In genomic region chr7:124319451-124319850, GRCm38 (mm10) we compare ENCODE assay signal across 13 mouse cellular contexts.
DNase-seq lines count a peak whose midpoint lies in the region; ATAC-seq and TF ChIP-seq lines count a peak whose summit lies in the region.
"Had no signal": no experiment of that assay in that cellular context is flagged by ENCODE, and none has a peak within 500 bp of the region (broad histone marks: within the 10 kb centered on the region; RNA-seq: fewer than 3 reads in every experiment).

No protein-coding gene starts in this region.

- H3K4me1 ChIP-seq in cerebellum, adult 2 months (ENCODE audit: control insufficient read depth, insufficient read depth, low read length) = no peaks in the 10 kb centered on the region; the same call in 1 of the 2 replicates
- no peaks in the 10 kb centered on the region; the same call in 1 of the 2 replicates for H3K4me1 ChIP-seq in stomach, postnatal 0 days (replicated peaks; ENCODE audit: control insufficient read depth, insufficient read depth)

- no peak overlapping the region for H3K4me3 ChIP-seq in cerebellum, adult 2 months (replicated peaks; ENCODE audit: insufficient read depth, low read depth, low read length)
- H3K4me3 ChIP-seq in stomach, postnatal 0 days (ENCODE audit: low read depth, low read length) = no peak overlapping the region
- H3K4me3 ChIP-seq: neural tube, embryonic 13.5 days had no signal

- no peak for ATAC-seq in stomach, postnatal 0 days (ENCODE audit: low FRiP score, low TSS enrichment)

- H3K27me3 ChIP-seq in cerebellum, adult 2 months (ENCODE audit: control insufficient read depth, insufficient read depth, low read length) = no peaks in the 10 kb centered on the region
- no peaks in the 10 kb centered on the region for H3K27me3 ChIP-seq in stomach, postnatal 0 days (ENCODE audit: control insufficient read depth, insufficient read depth, low read length)
- H3K27me3 ChIP-seq: neural tube, embryonic 13.5 days had no signal

- H3K4me2 ChIP-seq in stomach, postnatal 0 days (replicated peaks; ENCODE audit: low read depth) = no peak overlapping the region
- H3K4me2 ChIP-seq: neural tube, embryonic 13.5 days had no signal

- H3K9ac ChIP-seq in stomach, postnatal 0 days (ENCODE audit: low read length) = no peak overlapping the region
- H3K9ac ChIP-seq: neural tube, embryonic 13.5 days had no signal

- no peak overlapping the region for H3K27ac ChIP-seq in cerebellum, adult 2 months (ENCODE audit: insufficient read depth, low read length)
- H3K27ac ChIP-seq in stomach, postnatal 0 days (replicated peaks) = no peak overlapping the region
- H3K27ac ChIP-seq: neural tube, embryonic 13.5 days had no signal

- 15% methylated on average over 4 of the region's 4 CpGs for WGBS in cerebellum, adult 2 months
- 77% methylated on average over 4 of the region's 4 CpGs for WGBS in stomach, postnatal 0 days

- peak; percentile 12 for DNase-seq in brain, embryonic 18.5 days (ENCODE audit: low read depth, low spot score)
- peak; percentile 47 to 66 for DNase-seq in cerebellum, adult 2 months
- peak; percentile 14 for DNase-seq in gonadal fat pad, adult 2 months (ENCODE audit: low read depth)
- DNase-seq in left cerebral cortex, postnatal 14 days (ENCODE audit: low spot score in 2 of 2) = peak; percentile 23 to 76
- DNase-seq in kidney, postnatal 14 days = no peak
- no peak for DNase-seq in stomach, postnatal 0 days (ENCODE audit: low spot score)
- DNase-seq in MN1 (ENCODE audit: low spot score) = no peak
- no peak for DNase-seq in liver
- DNase-seq: adrenal gland, adult 2 months; heart, postnatal 4 days; spleen, adult 18-20 months had no signal

- H3K9me3 ChIP-seq in stomach, postnatal 0 days (ENCODE audit: control insufficient read depth, low read length) = no peaks in the 10 kb centered on the region
- H3K9me3 ChIP-seq: neural tube, embryonic 13.5 days had no signal

- no peaks in the 10 kb centered on the region for H3K36me3 ChIP-seq in stomach, postnatal 0 days (ENCODE audit: control insufficient read depth, insufficient read depth, low read length)
- H3K36me3 ChIP-seq: G1E; neural tube, embryonic 13.5 days had no signal

- intact Hi-C loops in left cerebral cortex, postnatal 14 days (cut with DNase I) = no loop called here

- no peak for TF ChIP-seq CTCF in cerebellum, adult 2 months (IDR thresholded peaks at IDR 0.05; ENCODE audit: borderline replicate concordance, insufficient read depth, low read depth, low read length)
- no peak for TF ChIP-seq CTCF in stomach, postnatal 0 days (IDR thresholded peaks at IDR 0.05; ENCODE audit: low read depth)

- no peak for TF ChIP-seq EP300 in stomach, postnatal 0 days (optimal IDR thresholded peaks at IDR 0.05)

- TF ChIP-seq POLR2A in cerebellum, adult 2 months (IDR thresholded peaks at IDR 0.05; ENCODE audit: borderline replicate concordance, insufficient read depth, low read length) = no peak

Comparison
In these comparisons a context has a peak if more than half of its experiments do, and no peak if none do; other contexts are left out.
1. DNase-seq: peak in brain, embryonic 18.5 days (single experiment), cerebellum, adult 2 months (2 of 2), gonadal fat pad, adult 2 months (single experiment) and left cerebral cortex, postnatal 14 days (2 of 2); none in kidney, postnatal 14 days (single experiment), stomach, postnatal 0 days (single experiment), MN1 (single experiment) and liver (single experiment).